Comparison of ENCODE assay signal across 12 mouse cellular contexts in genomic region chr9:66937507-66937906, GRCm38 (mm10). TPM values are rescaled to one million over a fixed set of nuclear protein-coding genes. Genes with fewer than 3 reads are reported as not detected.
DNase-seq lines count a peak whose midpoint lies in the region; ATAC-seq and TF ChIP-seq lines count a peak whose summit lies in the region.
"Had no signal": no experiment of that assay in that cellular context is flagged by ENCODE, and none has a peak within 500 bp of the region (broad histone marks: within the 10 kb centered on the region; RNA-seq: fewer than 3 reads in every experiment).

No protein-coding gene starts in this region.

- TF ChIP-seq CTCF in forebrain, postnatal 0 days (IDR thresholded peaks at IDR 0.05; ENCODE audit: low read depth): no peak
- no peak for TF ChIP-seq CTCF in lung, postnatal 0 days (IDR thresholded peaks at IDR 0.05)

- no peak overlapping the region for H3K9ac ChIP-seq in forebrain, embryonic 13.5 days
- no peak overlapping the region for H3K9ac ChIP-seq in forebrain, postnatal 0 days
- H3K9ac ChIP-seq in lung, postnatal 0 days (replicated peaks; ENCODE audit: low read depth): no peak overlapping the region
- H3K9ac ChIP-seq: embryonic facial prominence, embryonic 13.5 days; limb, embryonic 12.5 days; midbrain, embryonic 12.5 days had no signal

- intact Hi-C loops in left cerebral cortex, postnatal 4 days (cut with DNase I): no loop called here

- peaks cover 5% of the 10 kb centered on the region; the same call in 1 of the 2 replicates for H3K27me3 ChIP-seq in forebrain, embryonic 13.5 days
- H3K27me3 ChIP-seq in forebrain, postnatal 0 days (ENCODE audit: insufficient read depth, low read length): no peaks in the 10 kb centered on the region
- no peaks in the 10 kb centered on the region for H3K27me3 ChIP-seq in lung, postnatal 0 days (replicated peaks; ENCODE audit: insufficient read depth, low read length)
- H3K27me3 ChIP-seq: embryonic facial prominence, embryonic 13.5 days; limb, embryonic 12.5 days; midbrain, embryonic 12.5 days had no signal

- H3K27ac ChIP-seq in forebrain, embryonic 13.5 days: peak overlapping the region; percentile 25; the same call in 1 of the 2 replicates
- H3K27ac ChIP-seq in forebrain, postnatal 0 days (ENCODE audit: low read depth, low read length): no peak overlapping the region
- no peak overlapping the region for H3K27ac ChIP-seq in lung, postnatal 0 days (ENCODE audit: low read length)
- H3K27ac ChIP-seq: embryonic facial prominence, embryonic 13.5 days; limb, embryonic 12.5 days; midbrain, embryonic 12.5 days had no signal

- H3K4me2 ChIP-seq in forebrain, embryonic 13.5 days: no peak overlapping the region
- no peak overlapping the region for H3K4me2 ChIP-seq in forebrain, postnatal 0 days (ENCODE audit: low read depth)
- no peak overlapping the region for H3K4me2 ChIP-seq in lung, postnatal 0 days (replicated peaks; ENCODE audit: low read depth, low read length)
- H3K4me2 ChIP-seq: embryonic facial prominence, embryonic 13.5 days; limb, embryonic 12.5 days; midbrain, embryonic 12.5 days had no signal

- H3K4me3 ChIP-seq in forebrain, embryonic 13.5 days: no peak overlapping the region
- no peak overlapping the region for H3K4me3 ChIP-seq in forebrain, postnatal 0 days (ENCODE audit: low read depth, low read length)
- no peak overlapping the region for H3K4me3 ChIP-seq in lung, postnatal 0 days (ENCODE audit: low read depth, low read length)
- H3K4me3 ChIP-seq: embryonic facial prominence, embryonic 13.5 days; limb, embryonic 12.5 days; midbrain, embryonic 12.5 days had no signal

- 48% methylated on average over 8 of the region's 8 CpGs for WGBS in forebrain, embryonic 13.5 days
- WGBS in forebrain, postnatal 0 days: 48% methylated on average over 8 of the region's 8 CpGs
- WGBS in lung, postnatal 0 days: 39% methylated on average over 8 of the region's 8 CpGs

- no peak for TF ChIP-seq EP300 in lung, postnatal 0 days (IDR thresholded peaks at IDR 0.05)

- no peak for DNase-seq in forebrain, postnatal 0 days
- DNase-seq in left cerebral cortex, postnatal 4 days: peak; percentile 57
- no peak for DNase-seq in left cerebral cortex, adult 8-10 months (ENCODE audit: low spot score in 2 of 2)
- peak; percentile 32 to 52 for DNase-seq in cerebellum, postnatal 14 days
- DNase-seq in lung, postnatal 0 days (ENCODE audit: low spot score): peak; percentile 31
- no peak for DNase-seq in spleen, postnatal 14 days (ENCODE audit: low spot score in 2 of 2)
- no peak for DNase-seq in embryo, embryonic 10 days (ENCODE audit: low spot score)
- DNase-seq: right cerebral cortex, adult 18-20 months had no signal

- ATAC-seq in forebrain, embryonic 13.5 days: no peak
- ATAC-seq in forebrain, postnatal 0 days: no peak
- peak; percentile 43; the same call in 1 of the 2 replicates for ATAC-seq in lung, postnatal 0 days

- no peaks in the 10 kb centered on the region for H3K9me3 ChIP-seq in forebrain, embryonic 13.5 days (replicated peaks)
- no peaks in the 10 kb centered on the region for H3K9me3 ChIP-seq in forebrain, postnatal 0 days (ENCODE audit: low read length)
- H3K9me3 ChIP-seq in lung, postnatal 0 days (ENCODE audit: low read length): no peaks in the 10 kb centered on the region
- H3K9me3 ChIP-seq: embryonic facial prominence, embryonic 13.5 days; limb, embryonic 12.5 days; midbrain, embryonic 12.5 days had no signal

- no peaks in the 10 kb centered on the region for H3K36me3 ChIP-seq in forebrain, embryonic 13.5 days (ENCODE audit: poor library complexity, severe bottlenecking)
- no peaks in the 10 kb centered on the region for H3K36me3 ChIP-seq in forebrain, postnatal 0 days (ENCODE audit: insufficient read depth)
- no peaks in the 10 kb centered on the region for H3K36me3 ChIP-seq in lung, postnatal 0 days (ENCODE audit: insufficient read depth, low read length)
- H3K36me3 ChIP-seq: embryonic facial prominence, embryonic 13.5 days; limb, embryonic 12.5 days; midbrain, embryonic 12.5 days had no signal

- H3K4me1 ChIP-seq in forebrain, embryonic 13.5 days: peaks cover 34% of the 10 kb centered on the region
- peaks cover 4% of the 10 kb centered on the region; the same call in 1 of the 2 replicates for H3K4me1 ChIP-seq in forebrain, postnatal 0 days (ENCODE audit: insufficient read depth)
- no peaks in the 10 kb centered on the region for H3K4me1 ChIP-seq in lung, postnatal 0 days (ENCODE audit: insufficient read depth, low read depth, low read length)
- H3K4me1 ChIP-seq: limb, embryonic 12.5 days had no signal

RNA-seq across cellular contexts. Expression of gene Rps27l, which starts 8.4 kb away (rescaled TPM):
- polyA plus RNA-seq in forebrain, embryonic 13.5 days (2015; fragmentation: Nextera tagmentation; extraction: Ambion mirVana): 470 and 585 TPM in 2 replicates
- 129 and 139 TPM in 2 replicates for total RNA-seq in forebrain, postnatal 0 days (2014; rRNA removed)
- 208 and 277 TPM in 2 replicates for polyA plus RNA-seq in forebrain, postnatal 0 days (2015; fragmentation: Nextera tagmentation; extraction: Ambion mirVana)
- total RNA-seq in left cerebral cortex, postnatal 4 days (2021): 10 to 100 TPM; 59.1 to 67.5 TPM
- 10 to 100 TPM; 32.7 to 44.1 (median 37.2) TPM for total RNA-seq in left cerebral cortex, adult 8-10 months (2022)
- polyA plus RNA-seq in lung, postnatal 0 days (2015; fragmentation: Nextera tagmentation; extraction: Ambion mirVana): 572 and 579 TPM in 2 replicates

RNA-seq across cellular contexts. Expression of gene Rab8b, which starts 18.0 kb away (rescaled TPM):
- 41.0 and 43.8 TPM in 2 replicates for polyA plus RNA-seq in forebrain, embryonic 13.5 days (2015; fragmentation: Nextera tagmentation; extraction: Ambion mirVana)
- total RNA-seq in forebrain, postnatal 0 days (2014; rRNA removed): 22.2 and 30.7 TPM in 2 replicates
- polyA plus RNA-seq in forebrain, postnatal 0 days (2015; fragmentation: Nextera tagmentation; extraction: Ambion mirVana): 6.0 and 20.7 TPM in 2 replicates
- 10 to 100 TPM; 27.5 to 30.0 TPM for total RNA-seq in left cerebral cortex, postnatal 4 days (2021)
- 10 to 100 TPM; 29.6 to 31.7 (median 30.3) TPM for total RNA-seq in left cerebral cortex, adult 8-10 months (2022)
- polyA plus RNA-seq in lung, postnatal 0 days (2015; fragmentation: Nextera tagmentation; extraction: Ambion mirVana): 15.6 and 20.4 TPM in 2 replicates

RNA-seq across cellular contexts. Expression of gene Lactb, which starts 37.8 kb away (rescaled TPM):
- 8.1 and 8.5 TPM in 2 replicates for polyA plus RNA-seq in forebrain, embryonic 13.5 days (2015; fragmentation: Nextera tagmentation; extraction: Ambion mirVana)
- total RNA-seq in forebrain, postnatal 0 days (2014; rRNA removed): 20.3 and 20.7 TPM in 2 replicates
- 9.9 and 12.2 TPM in 2 replicates for polyA plus RNA-seq in forebrain, postnatal 0 days (2015; fragmentation: Nextera tagmentation; extraction: Ambion mirVana)
- total RNA-seq in left cerebral cortex, postnatal 4 days (2021): 10 to 100 TPM; 15.9 to 19.4 TPM
- 10 to 100 TPM; 16.8 to 18.9 (median 18.3) TPM for total RNA-seq in left cerebral cortex, adult 8-10 months (2022)
- polyA plus RNA-seq in lung, postnatal 0 days (2015; fragmentation: Nextera tagmentation; extraction: Ambion mirVana): 13.8 and 15.4 TPM in 2 replicates

Comparison
In these comparisons a context has a peak if more than half of its experiments do, and no peak if none do; other contexts are left out.
1. DNase-seq: peak in left cerebral cortex, postnatal 4 days (single experiment), cerebellum, postnatal 14 days (2 of 2) and lung, postnatal 0 days (single experiment); none in forebrain, postnatal 0 days (single experiment), left cerebral cortex, adult 8-10 months (0 of 2), spleen, postnatal 14 days (0 of 2) and embryo, embryonic 10 days (single experiment).